8 mouse cellular contexts compared by ENCODE assay signal in the genomic region with DNA sequence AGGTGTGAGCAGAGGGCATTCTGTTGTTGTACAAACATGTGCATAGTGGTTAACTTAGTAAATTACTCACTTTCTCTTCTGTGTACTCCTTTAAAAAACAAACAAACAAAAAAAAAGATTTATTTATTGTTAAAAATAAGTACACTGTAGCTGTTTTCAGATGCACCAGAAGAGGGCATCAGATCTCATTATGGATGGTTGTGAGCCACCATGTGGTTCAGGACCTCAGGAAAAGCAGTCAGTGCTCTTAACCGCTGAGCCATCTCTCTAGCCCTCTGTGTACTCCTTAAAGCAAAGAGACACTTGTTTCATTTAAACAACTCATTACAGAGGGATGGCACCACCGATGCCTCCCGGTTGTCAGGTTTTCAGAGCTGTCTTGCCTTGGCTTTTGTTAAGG. TPM values are rescaled to one million over a fixed set of nuclear protein-coding genes. Genes with fewer than 3 reads are reported as not detected.
A peak's percentile ranks its signal among the peaks of the same experiment; 100 is the strongest.
DNase-seq lines count a peak whose midpoint lies in the region; ATAC-seq lines count a peak whose summit lies in the region.
"Had no signal": no experiment of that assay in that cellular context is flagged by ENCODE, and none has a peak within 500 bp of the region (broad histone marks: within the 10 kb centered on the region; RNA-seq: fewer than 3 reads in every experiment).

No protein-coding gene starts in this region.

- no peak for ATAC-seq in inflammation-experienced regulatory T-cells, adult 6 months

- DNase-seq in kidney, adult 9 months = peak; percentile 35
- no peak for DNase-seq in kidney, adult 18-20 months
- DNase-seq in thymus, postnatal 4 days = peak; percentile 19
- no peak for DNase-seq in thymus, postnatal 0 days (ENCODE audit: low spot score)
- DNase-seq in T-cell, adult 2 months (ENCODE audit: low spot score) = peak; percentile 13
- no peak for DNase-seq in adrenal gland, adult 8-10 months
- DNase-seq: adrenal gland, postnatal 14 days had no signal

RNA-seq across cellular contexts. Expression of a gene that starts 16.5 kb away (rescaled TPM):
- polyA plus RNA-seq in thymus, postnatal 0 days (2015; fragmentation: Nextera tagmentation; extraction: Ambion mirVana) = 18.2 and 18.9 TPM in 2 replicates
- 10 to 100 TPM; 18.2 to 27.0 (median 19.2) TPM for polyA plus RNA-seq in inflammation-experienced regulatory T-cells, adult 6 months (2017; shearing (Covaris generic))
- 10 to 100 TPM; 14.6 to 27.4 (median 20.5) TPM for total RNA-seq in adrenal gland, adult 8-10 months (2022)

RNA-seq across cellular contexts. Expression of a gene that starts 46.9 kb away (rescaled TPM):
- polyA plus RNA-seq in thymus, postnatal 0 days (2015; fragmentation: Nextera tagmentation; extraction: Ambion mirVana) = 16.4 and 18.5 TPM in 2 replicates
- polyA plus RNA-seq in inflammation-experienced regulatory T-cells, adult 6 months (2017; shearing (Covaris generic)) = 10 to 100 TPM; 28.0 to 49.0 (median 34.6) TPM
- total RNA-seq in adrenal gland, adult 8-10 months (2022) = 10 to 100 TPM; 10.2 to 17.7 (median 14.7) TPM

Comparison
In these comparisons a context has a peak if more than half of its experiments do, and no peak if none do; other contexts are left out.
1. DNase-seq: peak in kidney, adult 9 months (single experiment), thymus, postnatal 4 days (single experiment) and T-cell, adult 2 months (single experiment); none in kidney, adult 18-20 months (single experiment), thymus, postnatal 0 days (single experiment) and adrenal gland, adult 8-10 months (single experiment).